Mouse (Mus musculus) heart, embryonic 14.5 days (tissue): ENCODE results near the gene Garnl3. TPM values are rescaled to one million over a fixed set of nuclear protein-coding genes. Genes with fewer than 3 reads are reported as not detected.

Source experiments
- ATAC-seq: fragments of 200-750 bp; cut with Nextera tagmentation; 2 replicates; pipeline ENCODE4 v1.8.0; 2017; ENCODE audit warnings: low read depth, moderate TSS enrichment; ENCODE audit not compliant: insufficient number of reproducible peaks, insufficient read depth, low FRiP score
- H3K27ac ChIP-seq, 2 experiments: fragments of 200-500 bp in 1 of 2; fragments of 300-500 bp in 1 of 2; sonication (generic) in 1 of 2; replicated peaks in 1 of 2; 2 replicates each; pipeline ENCODE4 v1.5.1; 2012 to 2014; ENCODE audit warnings: low read depth in 2 of 2, low read length in 2 of 2, control low read depth in 1 of 2, mild to moderate bottlenecking in 1 of 2, mixed read lengths in 1 of 2; ENCODE audit not compliant: control insufficient read depth in 1 of 2, insufficient read depth in 1 of 2
- H3K27me3 ChIP-seq: fragments of 300-500 bp; sonication (generic); 2 replicates; pipeline ENCODE4 v1.6.1; 2014; ENCODE audit warnings: mild to moderate bottlenecking, low read length, control low read depth; ENCODE audit not compliant: control insufficient read depth, insufficient read depth
- H3K36me3 ChIP-seq: fragments of 300-500 bp; sonication (generic); 2 replicates; pipeline ENCODE4 v1.6.1; 2014; ENCODE audit warnings: mild to moderate bottlenecking, control low read depth, low read length, mixed read lengths; ENCODE audit not compliant: control insufficient read depth, insufficient read depth
- H3K4me1 ChIP-seq, 2 experiments: fragments of 200-500 bp in 1 of 2; fragments of 300-500 bp in 1 of 2; sonication (generic) in 1 of 2; 2 replicates each; pipeline ENCODE4 v1.6.1; 2012 to 2014; ENCODE audit warnings: low read length in 2 of 2, control low read depth in 1 of 2, mixed read lengths in 1 of 2; ENCODE audit not compliant: control insufficient read depth in 2 of 2, insufficient read depth in 2 of 2
- H3K4me2 ChIP-seq: fragments of 300-500 bp; sonication (generic); 2 replicates; pipeline ENCODE4 v1.6.1; 2014; ENCODE audit warnings: mild to moderate bottlenecking, low read length
- H3K4me3 ChIP-seq, 2 experiments: fragments of 200-500 bp in 1 of 2; fragments of 300-500 bp in 1 of 2; sonication (generic) in 1 of 2; 2 replicates each; pipeline ENCODE4 v1.5.1; 2012 to 2014; ENCODE audit warnings: low read length in 2 of 2, mild to moderate bottlenecking in 2 of 2, control low read depth in 1 of 2, low read depth in 1 of 2, moderate library complexity in 1 of 2; ENCODE audit not compliant: control insufficient read depth in 1 of 2, insufficient read depth in 1 of 2
- H3K9ac ChIP-seq: fragments of 300-500 bp; sonication (generic); 2 replicates; pipeline ENCODE4 v1.6.1; 2014; ENCODE audit warnings: mild to moderate bottlenecking, low read length
- H3K9me3 ChIP-seq: fragments of 300-500 bp; sonication (generic); 2 replicates; pipeline ENCODE4 v1.6.1; 2016; ENCODE audit warnings: low read length, control low read depth; ENCODE audit not compliant: control insufficient read depth
- WGBS: fragments of 180-500 bp; shearing (Covaris S2); extraction: QIAGEN DNeasy Blood & Tissue Kit; methylation state at CpG from one replicate; pipeline ENCODE4 v1.1.7; 2014; 5-methylcytosine and 5-hydroxymethylcytosine counted together
- polyA plus RNA-seq: library from polyadenylated mRNA; unstranded; fragments of >200 nt; fragmentation: Nextera tagmentation; extraction: Ambion mirVana; gene quantifications from 2 replicates; pipeline ENCODE4 v1.2.1, GENCODE M21; 2014

Garnl3 gene
- polyA plus RNA-seq, 1 experiment from 2014 or later: 11.0 TPM

DNA sequence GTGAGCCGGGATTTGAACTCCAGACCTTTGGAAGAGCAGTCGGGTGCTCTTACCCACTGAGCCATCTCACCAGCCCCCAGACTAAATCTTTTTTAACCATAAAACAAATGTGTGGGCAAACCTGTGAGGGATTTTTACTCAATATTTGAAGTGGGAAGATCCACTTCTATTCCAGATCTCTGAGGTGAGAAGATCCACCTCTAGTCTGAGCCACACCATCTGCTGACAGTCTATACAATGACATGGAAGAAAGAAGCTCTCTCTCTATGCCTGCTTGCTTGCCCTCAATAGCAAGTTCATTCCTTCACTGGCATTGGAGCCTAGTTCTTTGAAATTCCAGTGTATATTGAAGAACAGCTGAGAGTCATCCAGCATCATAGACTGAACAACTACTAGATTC is 131.7 kb downstream of the Garnl3 start:
- Histone ChIP-seq H3K4me3 (no peak overlapping the region), H3K9me3 (no peaks in the 10 kb centered on the region), H3K27me3 (no peaks in the 10 kb centered on the region), H3K4me2 (no peak overlapping the region), H3K4me1 (no peaks in the 10 kb centered on the region), H3K36me3 (0 out of 2 replicates have a peak, but pooled peaks cover 7% of the 10 kb centered on the region), H3K27ac (no peak overlapping the region), H3K9ac (no peak overlapping the region)
- 85% methylated on average over 2 of the region's 2 CpGs for WGBS
- ATAC-seq: no peak

DNA sequence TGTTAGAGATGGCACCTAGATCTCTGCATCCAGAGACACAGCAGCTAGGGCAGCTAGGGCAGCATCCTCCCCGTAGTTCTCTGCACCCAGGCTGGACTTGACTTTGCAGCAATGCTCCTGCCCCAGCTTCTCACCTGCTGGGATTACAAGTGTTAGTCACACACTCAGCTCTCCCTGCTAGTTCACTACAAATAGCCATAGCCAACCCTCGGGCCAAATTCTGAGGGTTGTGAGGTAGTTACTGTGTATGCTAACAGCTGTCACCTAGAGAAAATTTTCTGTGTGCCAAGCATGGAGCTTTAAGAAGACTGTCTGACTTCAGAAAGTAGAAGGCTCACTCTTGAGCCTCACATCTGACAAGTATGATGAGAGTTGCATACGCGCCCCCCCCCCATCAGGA is 133.7 kb downstream of the Garnl3 start:
- WGBS: 80% methylated on average over 4 of the region's 4 CpGs

DNA sequence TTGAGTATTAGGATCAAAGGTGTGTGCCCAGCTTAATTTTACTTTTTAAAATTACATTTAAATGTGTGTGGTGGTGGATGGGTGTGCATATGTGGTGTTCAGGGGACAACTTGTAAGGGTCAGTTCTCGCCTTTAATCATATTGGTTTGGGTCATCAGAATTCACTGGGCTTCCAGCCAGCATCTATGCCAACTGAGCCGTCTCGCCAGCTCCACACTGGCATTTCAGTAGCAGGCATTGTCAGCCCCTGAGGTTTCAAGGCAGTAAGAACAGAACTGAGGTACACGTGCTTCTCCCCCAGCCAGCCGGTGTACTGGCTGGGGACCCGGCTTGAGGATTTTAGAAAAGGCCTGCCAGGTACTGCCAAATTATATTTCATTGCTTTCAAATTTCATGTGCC is 134.4 kb downstream of the Garnl3 start:
- Histone ChIP-seq H3K27me3 (no peaks in the 10 kb centered on the region), H3K9ac (no peak overlapping the region), H3K4me3 (no peak overlapping the region), H3K36me3 (no peaks in the 10 kb centered on the region), H3K4me2 (no peak overlapping the region), H3K9me3 (no peaks in the 10 kb centered on the region), H3K27ac (no peak overlapping the region), H3K4me1 (no peaks in the 10 kb centered on the region)
- WGBS: 70% methylated on average over 6 of the region's 6 CpGs
- no peak for ATAC-seq

More for the DNA sequence above, 133.7 kb downstream of the Garnl3 start:
- Histone ChIP-seq H3K4me2 (no peak overlapping the region), H3K9me3 (no peaks in the 10 kb centered on the region), H3K27ac (no peak overlapping the region), H3K4me1 (no peaks in the 10 kb centered on the region), H3K4me3 (no peak overlapping the region), H3K9ac (no peak overlapping the region), H3K27me3 (no peaks in the 10 kb centered on the region), H3K36me3 (0 out of 2 replicates have a peak, but pooled peaks cover under 1% of the 10 kb centered on the region)
- ATAC-seq: no peak

DNA sequence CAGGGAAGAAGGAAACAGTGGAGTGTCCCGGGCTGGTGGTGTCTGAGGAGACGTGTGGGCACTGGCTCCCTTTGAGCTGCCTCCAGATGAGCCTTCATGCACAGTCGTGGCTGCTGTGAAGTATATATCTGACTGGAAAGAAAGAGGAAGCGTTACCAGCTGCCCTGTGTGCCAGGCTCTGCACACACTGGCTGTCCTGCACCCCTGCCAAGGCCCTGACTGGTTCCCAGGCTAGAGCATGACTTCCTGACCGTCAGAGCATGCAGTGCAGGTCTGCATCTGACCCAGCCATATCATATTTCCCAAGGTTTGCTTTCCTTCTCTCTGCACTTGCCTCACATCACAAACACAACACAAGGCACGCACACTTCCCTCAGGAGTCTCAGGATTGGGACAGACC is 139.3 kb downstream of the Garnl3 start:
- WGBS: 52% methylated on average over 6 of the region's 6 CpGs
- Histone ChIP-seq H3K4me3 (no peak overlapping the region), H3K9ac (no peak overlapping the region), H3K36me3 (no peaks in the 10 kb centered on the region), H3K27ac (no peak overlapping the region), H3K4me2 (no peak overlapping the region), H3K9me3 (no peaks in the 10 kb centered on the region), H3K4me1 (0 out of 4 replicates have a peak, but pooled peaks cover 0 to 5% of the 10 kb centered on the region in 2 experiments), H3K27me3 (no peaks in the 10 kb centered on the region)
- ATAC-seq: no peak

DNA sequence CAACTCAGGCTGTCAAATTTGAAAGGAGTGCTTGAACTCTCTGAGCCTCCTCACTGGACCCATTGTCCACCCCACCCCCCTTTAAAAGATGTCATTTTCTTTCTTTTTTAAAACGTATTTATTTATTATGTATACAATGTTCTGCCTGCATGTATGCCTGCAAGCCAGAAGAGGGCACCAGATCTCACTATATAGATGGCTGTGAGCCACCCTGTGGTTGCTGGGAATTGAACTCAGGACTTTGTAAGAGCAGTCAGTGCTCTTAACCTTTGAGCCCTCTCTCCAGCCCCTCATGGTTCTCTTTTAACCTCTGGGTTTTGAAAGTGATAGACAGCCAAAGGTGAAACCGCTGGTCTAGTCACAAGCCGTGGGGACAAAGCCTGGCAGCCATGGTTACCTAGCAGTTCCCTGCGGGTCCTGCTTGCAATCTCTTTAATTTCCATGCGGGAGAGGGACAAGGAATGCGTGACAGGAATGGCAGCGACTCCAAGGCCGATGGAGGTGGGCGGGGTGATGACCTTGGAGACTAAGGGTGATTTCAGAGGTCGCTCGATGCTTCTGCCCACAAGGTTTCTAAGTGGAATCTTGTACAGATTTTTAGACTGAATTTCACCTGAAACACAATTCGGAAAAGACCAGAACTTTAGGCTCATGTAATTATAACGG is 141.2 kb downstream of the Garnl3 start:
- ATAC-seq: no peak
- no peak overlapping the region for H3K4me2 ChIP-seq
- no peaks in the 10 kb centered on the region for H3K36me3 ChIP-seq
- H3K9ac ChIP-seq: no peak overlapping the region
- WGBS: 52% methylated on average over 13 of the region's 13 CpGs
- H3K9me3 ChIP-seq: no peaks in the 10 kb centered on the region
- H3K4me1 ChIP-seq: 0 out of 4 replicates have a peak, but pooled peaks cover 0 to 5% of the 10 kb centered on the region in 2 experiments
- H3K27me3 ChIP-seq: no peaks in the 10 kb centered on the region
- no peak overlapping the region for H3K27ac ChIP-seq
- no peak overlapping the region for H3K4me3 ChIP-seq

DNA sequence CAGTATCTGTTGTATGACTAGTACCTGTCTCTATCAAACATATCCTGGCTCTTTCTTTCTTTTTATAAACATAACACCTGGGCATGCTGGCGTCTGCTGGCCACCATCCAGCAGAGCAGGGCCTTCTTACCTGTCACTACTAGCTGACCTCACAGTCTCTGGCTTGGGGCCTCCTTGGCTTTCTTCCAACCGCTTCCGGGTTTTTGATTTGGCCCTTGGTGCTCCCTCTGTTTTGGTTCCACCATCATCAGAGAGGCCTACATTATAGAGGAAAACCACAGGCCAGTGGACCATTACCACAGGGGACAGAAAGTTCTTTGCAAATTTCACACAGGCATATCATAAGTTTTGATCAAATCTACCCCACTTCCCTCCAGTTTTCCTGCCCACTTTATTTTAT is 142.1 kb downstream of the Garnl3 start:
- Histone ChIP-seq H3K36me3 (no peaks in the 10 kb centered on the region), H3K9me3 (no peaks in the 10 kb centered on the region), H3K4me1 (0 out of 4 replicates have a peak, but pooled peaks cover 0 to 5% of the 10 kb centered on the region in 2 experiments), H3K9ac (no peak overlapping the region), H3K27ac (no peak overlapping the region), H3K27me3 (no peaks in the 10 kb centered on the region), H3K4me3 (no peak overlapping the region), H3K4me2 (no peak overlapping the region)
- ATAC-seq: no peak
- WGBS: 58% methylated on average over 3 of the region's 3 CpGs

DNA sequence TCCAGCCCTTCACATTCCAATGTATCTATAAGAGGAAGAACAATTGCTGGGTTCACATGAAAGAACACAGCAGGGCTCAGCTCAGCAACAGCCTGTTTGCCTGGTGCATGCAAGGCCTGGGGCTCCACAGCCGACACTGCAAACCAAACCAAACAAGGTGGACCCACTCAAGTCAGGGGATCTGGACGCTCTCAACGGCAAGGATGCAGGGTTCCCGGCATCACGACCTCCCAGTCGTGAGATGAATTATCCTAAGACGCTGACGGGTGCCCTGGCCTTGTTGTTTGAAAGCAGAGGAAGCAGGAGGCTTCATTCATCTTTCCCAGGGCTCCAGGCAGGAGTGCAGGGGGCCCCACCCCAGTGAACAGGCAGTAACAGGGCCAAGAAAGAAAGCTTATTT is 145.6 kb downstream of the Garnl3 start:
- Histone ChIP-seq H3K27ac (no peak overlapping the region), H3K9me3 (no peaks in the 10 kb centered on the region), H3K4me1 (peaks cover 5 to 9% of the 10 kb centered on the region in 2 experiments; a peak in 3 of 4 replicates), H3K9ac (no peak overlapping the region), H3K36me3 (no peaks in the 10 kb centered on the region), H3K4me2 (no peak overlapping the region), H3K27me3 (no peaks in the 10 kb centered on the region), H3K4me3 (no peak overlapping the region)
- 69% methylated on average over 8 of the region's 8 CpGs for WGBS
- ATAC-seq: no peak

DNA sequence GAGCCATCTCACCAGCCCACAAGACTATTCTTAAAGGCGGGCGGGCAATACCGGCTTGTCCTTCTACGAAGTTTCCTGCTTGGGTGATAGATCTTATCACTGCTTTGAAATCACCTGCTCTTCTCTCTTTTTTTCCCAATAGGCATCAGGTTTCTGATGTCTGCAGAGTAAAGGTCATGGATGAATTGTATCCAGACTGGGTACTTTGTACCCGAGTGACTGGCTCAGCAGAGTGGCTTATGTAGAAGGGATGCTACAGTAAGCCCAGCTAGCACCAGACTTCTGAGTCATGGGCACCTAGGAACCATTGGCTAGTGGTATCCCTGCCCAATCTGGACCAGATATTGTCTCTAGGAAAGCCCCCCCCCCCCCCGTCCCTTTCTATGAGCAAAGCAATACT is 147.8 kb downstream of the Garnl3 start:
- H3K27ac ChIP-seq: no peak overlapping the region
- H3K4me1 ChIP-seq: peaks cover 6 to 7% of the 10 kb centered on the region in 2 experiments; a peak in 3 of 4 replicates

More for the DNA sequence above, 147.8 kb downstream of the Garnl3 start:
- no peaks in the 10 kb centered on the region for H3K27me3 ChIP-seq
- WGBS: 52% methylated on average over 6 of the region's 6 CpGs
- no peak for ATAC-seq
- H3K4me2 ChIP-seq: no peak overlapping the region
- no peaks in the 10 kb centered on the region for H3K36me3 ChIP-seq
- H3K4me3 ChIP-seq: no peak overlapping the region
- H3K9ac ChIP-seq: no peak overlapping the region
- H3K9me3 ChIP-seq: no peaks in the 10 kb centered on the region
